Mouse (Mus musculus): ENCODE measurements around the gene AB124611.
"Not testable (repeated sequence)": the region's sequence is repeated elsewhere in the genome, so short reads cannot be mapped to it uniquely, and the experiment has no call there.

AB124611 gene

DNA sequence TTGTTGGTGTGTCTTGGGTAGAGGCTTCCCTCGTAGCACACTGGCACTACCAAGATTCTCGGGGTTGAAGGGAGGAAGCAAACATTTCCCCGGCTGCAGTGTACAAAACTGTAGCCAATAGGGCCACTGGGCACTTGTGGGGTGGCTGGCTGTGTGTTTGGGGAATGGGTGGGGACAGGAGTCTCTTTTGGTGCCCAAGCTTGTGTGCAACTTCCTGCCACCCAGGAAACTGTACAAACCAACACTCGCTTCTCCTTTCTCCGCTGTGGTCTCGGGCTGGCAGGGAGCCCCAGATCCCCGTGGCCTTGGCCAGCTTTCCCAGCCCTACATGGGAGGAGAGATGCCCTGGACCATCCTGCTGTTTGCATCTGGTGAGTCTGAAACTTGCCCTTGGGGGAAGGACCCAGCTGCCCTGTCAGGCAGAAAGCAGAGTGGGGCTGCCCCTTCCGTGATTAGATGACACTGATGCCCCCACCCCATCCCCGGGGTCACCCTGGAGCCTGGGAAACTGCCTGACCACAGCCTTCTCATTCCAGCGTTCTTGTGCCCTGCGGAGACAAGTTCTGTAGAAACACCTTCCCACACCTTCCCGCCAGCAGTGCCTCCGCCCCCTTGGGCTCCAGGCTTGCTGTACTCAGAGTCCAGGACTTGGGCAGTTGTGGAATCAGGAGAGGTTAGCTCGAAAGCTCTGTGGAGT, at the start of gene AB124611:
Gene AB124611, plus strand, starts transcription at position 240 of the 697 bp plus-strand sequence.
- peak in 1 of 2 experiments; percentile 26 for DNase-seq

DNA sequence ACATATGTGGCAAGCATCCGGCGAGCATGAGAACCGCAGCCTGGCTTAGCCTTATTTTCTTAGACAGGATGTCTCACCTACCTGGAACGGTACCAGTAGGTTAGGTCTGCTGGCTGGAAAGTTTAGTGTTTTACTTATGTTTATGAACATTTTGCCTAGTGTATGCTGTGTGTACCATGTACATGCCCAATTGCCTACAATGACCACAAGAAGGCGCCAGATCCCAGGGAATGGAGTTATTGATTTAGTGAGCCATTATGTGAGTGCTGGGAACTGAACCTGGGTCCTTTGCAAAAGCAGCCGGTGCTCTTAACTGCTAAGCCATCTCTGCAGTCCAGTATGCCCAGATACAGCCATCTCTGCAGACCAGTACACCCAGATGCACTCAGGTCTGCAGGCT, 48.3 kb upstream of the AB124611 start:
- DNase-seq = no peak

- DNase-seq = no peak
These were observed 41.9 kb upstream of the AB124611 start for GRCm38 (mm10) chr9:21484065-21484464.

- DNase-seq = not testable (repeated sequence)
These were observed 37.7 kb upstream of the AB124611 start for GRCm38 (mm10) chr9:21488246-21488645.

- no peak for DNase-seq
These were observed 35.3 kb upstream of the AB124611 start for GRCm38 (mm10) chr9:21490696-21491095.

- DNase-seq = no peak
These were observed 32.1 kb upstream of the AB124611 start for GRCm38 (mm10) chr9:21493907-21494306.

DNA sequence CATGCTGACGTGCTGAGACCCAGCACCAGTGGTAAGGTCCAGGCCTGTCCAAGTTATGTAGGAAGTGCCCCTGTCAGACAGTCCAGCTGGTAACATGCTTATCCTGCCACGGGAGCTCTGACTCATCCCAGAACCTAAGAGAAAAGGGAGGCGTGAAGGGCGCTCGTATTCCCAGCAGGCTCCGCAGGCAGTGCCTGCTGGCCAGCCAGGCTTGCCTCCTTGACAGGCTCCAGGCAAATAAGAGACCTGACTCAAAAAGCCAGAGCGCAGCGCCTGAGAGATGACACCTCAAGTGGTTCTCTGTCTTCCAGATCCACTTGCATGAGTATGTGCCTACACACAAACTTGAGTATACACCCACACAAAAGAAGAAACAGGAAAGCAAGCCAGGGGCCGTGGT, 31.2 kb upstream of the AB124611 start:
- DNase-seq = no peak

- peak in 1 of 2 experiments; percentile 26 for DNase-seq
These were observed 29.5 kb upstream of the AB124611 start for GRCm38 (mm10) chr9:21496308-21497049.

DNA sequence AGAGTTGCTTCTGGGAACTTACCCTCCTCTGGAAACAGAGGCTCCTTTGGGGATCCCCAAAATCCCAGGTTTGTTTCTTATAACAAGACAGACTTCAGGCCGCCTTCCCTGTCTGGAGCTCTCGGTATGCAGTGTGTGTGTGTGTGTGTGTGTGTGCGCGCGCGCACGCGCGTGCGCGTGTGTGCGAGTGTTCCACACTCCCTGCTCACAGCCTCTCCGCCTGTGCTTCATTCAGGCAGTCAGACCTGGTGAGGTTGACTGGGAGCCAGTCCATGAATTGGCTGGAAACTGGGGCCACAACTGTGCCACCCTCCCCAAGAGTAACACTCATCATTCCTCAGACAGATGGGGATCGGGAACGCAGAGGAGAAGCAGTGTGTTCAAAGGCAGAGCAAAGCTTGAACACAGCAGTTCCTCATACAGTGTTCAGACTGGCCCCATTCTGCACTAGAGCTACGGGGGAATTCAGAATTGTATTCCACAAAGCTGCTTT, 28.9 kb upstream of the AB124611 start:
- no peak for DNase-seq

- no peak for DNase-seq
These were observed 28.3 kb upstream of the AB124611 start for GRCm38 (mm10) chr9:21497664-21498063.

DNA sequence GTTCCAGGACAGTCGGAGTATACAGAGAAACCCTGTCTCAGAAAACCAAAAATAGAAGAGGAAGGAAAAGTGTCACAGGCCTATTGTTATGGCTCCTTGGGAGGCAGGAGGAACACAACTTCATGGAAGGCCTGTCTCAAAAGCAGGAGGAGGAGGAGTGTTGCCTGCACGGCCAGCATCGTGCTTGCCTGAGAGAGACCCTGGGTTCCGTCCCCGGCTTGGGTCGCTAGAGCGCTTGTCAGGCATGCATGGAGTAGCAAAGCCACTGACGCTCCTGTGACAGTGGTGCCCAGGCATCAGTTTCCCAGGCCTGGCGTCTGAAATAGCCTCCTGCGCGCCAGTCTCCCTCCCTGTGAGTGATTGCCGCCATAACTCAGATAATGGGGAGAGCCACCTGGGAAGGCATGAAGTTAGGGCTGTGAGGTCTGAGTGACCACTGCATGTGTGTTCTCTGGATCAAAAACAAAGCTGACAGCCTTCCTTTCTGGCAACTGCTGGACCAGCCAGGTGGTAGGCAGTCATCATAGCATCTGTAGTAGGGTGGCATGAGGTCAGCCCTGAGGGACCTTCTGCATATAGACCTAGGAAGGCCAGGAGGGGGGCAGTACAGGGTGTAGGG, 27.6 kb upstream of the AB124611 start:
- DNase-seq = no peak

GRCm38 (mm10) chr9:21503352-21503751, 22.6 kb upstream of the AB124611 start:
- DNase-seq = no peak

GRCm38 (mm10) chr9:21505767-21506166, 20.2 kb upstream of the AB124611 start:
- no peak for DNase-seq

DNA sequence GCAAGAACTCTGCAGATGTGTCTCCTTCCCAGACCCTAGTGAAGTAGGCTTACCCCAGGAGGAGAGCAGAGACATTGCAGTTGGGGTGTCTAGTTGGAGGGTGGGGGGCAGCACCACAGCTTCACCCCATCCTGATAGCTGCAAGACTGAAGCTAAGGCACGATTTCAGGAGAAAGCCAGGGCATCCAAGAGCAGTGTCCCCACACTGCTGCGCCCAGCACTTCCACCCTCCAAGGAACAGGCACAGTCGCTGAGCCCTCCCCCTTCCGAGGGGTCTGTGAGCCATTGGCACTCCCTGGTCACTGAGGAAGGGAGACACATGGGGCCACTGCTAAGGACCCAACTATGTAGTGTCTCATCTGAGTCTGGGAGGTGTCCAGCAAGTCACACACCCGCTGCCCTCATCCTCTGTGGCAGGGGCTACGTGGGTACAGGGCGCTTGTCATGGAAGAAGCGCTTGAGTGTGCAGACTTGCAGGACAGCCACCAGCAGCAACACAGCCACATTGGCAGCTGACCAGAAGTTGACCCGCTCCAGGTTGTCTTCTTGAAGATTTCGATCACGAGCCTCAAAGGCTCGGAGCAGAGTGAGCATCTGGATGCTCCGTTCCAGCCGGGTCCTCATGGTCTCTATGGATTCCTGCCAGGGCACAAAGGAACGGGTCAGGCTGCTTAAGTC, 18.1 kb upstream of the AB124611 start:
- DNase-seq = peak in 1 of 2 experiments; percentile 27

DNA sequence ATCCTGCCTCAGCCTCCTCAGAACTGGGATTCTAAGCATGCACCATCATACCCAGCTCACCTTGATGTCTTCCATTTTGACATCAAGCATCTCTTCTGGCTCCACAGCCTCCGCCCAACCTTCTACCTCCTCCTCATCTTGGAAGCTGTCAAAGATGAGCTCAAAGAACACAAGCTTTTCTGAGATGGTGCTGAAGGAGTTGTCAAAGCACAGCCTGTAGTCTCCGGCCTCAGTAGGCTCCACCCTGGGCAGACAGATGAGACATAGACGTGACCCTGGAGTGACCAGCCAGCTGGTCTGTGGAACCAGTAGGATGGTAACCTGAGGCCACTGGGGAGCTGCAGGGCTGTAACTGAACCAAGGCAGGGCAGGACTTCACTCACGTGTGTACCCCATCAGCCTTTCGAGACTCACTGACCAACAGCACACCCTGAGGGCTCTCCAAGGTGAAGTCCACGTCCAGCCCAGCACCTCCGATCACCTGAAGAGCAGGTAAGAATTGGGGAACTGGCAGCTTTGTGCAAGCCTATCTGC, 17.0 kb upstream of the AB124611 start:
- DNase-seq = peak; percentile 8 to 19

DNA sequence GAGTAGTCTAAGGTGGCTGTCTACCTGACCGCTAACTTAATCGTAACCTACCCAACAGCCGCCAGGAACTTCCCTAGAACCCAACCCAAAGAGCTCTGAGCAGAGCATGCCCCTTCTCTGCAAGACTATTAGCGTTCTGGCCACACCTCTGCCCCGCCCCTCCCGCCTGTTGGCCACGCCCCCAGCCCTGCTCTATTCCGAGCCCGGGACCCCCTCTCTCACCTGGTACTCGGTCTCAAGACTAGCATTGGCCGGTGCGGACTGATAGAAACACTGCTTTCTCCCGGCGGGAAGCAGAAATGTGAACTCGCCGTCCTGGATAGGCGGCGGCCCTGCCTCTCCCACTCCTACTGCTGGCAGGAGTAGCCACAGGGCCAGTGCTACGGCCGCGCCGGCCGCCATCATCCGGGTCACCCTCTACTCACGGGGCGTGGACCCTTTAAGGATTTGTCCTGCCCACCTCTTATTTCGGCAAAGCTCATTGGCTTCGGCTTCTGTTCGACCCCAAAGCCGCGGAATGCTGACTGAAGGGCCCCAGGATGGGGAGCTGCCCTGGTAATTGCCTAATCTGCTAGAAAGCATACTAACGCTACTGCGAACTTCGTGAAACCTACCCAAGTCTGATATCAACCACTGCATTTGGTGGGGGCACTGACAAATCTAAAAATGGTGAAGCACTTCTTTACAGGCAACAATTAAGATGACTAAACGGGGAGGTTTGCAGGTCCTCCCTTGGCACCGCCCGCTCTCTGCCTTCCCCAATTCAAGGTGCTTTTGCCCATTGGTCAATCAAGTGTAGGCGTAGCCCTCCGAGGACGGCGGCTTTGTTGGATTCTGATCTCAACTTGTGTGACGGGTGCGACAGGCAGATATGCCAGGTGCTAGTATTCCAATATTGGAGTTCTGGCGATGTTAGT, 15.9 kb upstream of the AB124611 start, which contains the start of gene Tmed1:
Gene Tmed1, minus strand, starts transcription at position 481 of the 917 bp plus-strand sequence.
- DNase-seq = peak; percentile 98

- DNase-seq = no peak
These were observed 15.3 kb upstream of the AB124611 start for GRCm38 (mm10) chr9:21510689-21511015.

- no peak for DNase-seq
These were observed 14.9 kb upstream of the AB124611 start for GRCm38 (mm10) chr9:21511052-21511451.

DNA sequence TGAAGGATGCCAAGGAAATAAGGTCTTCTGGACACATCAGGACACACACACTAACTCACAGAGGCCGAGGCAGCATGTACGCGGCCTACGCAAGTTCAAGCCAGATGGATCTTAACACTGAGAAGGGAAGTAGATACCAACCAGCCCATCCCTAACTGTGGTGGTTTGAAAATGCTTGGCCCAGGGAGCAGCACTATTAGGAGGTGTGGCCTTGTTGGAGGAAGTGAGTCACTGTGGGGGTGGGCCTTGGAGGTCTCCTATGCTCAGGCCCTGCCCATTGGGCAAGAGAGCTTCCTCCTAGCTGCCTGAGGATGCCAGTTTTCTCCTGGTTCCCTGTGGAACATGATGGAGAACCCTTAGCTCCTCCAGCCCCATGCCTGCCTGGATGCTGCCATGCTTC, 12.5 kb upstream of the AB124611 start:
- DNase-seq = no peak

- no peak for DNase-seq
These were observed 8.0 kb upstream of the AB124611 start for GRCm38 (mm10) chr9:21517947-21518495.

DNA sequence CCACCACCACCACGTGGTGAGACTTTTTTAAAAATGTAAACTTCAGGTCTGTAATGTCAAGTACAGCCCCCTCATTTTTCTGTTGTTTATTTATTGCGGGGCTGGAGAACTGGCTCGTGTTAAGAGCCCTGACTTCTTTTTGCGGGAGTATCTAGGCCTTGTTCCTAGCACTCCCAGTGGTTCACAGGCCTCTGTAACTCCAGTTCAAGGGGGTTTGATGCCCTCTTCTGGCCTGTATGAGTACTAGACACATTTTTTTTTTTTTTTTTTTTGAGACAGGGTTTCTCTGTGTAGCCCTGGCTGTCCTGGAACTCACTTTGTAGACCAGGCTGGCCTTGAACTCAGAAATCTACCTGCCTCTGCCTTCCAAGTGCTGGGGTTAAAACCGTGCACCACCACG, 7.3 kb upstream of the AB124611 start:
- DNase-seq = not testable (repeated sequence)

Data from kidney, postnatal 4 days (tissue).